Mouse (Mus musculus) liver, embryonic 14.5 days (tissue): ENCODE results near the gene A630001G21Rik. TPM values are rescaled to one million over a fixed set of nuclear protein-coding genes. Genes with fewer than 3 reads are reported as not detected.

Experiments
- ATAC-seq: fragments of 200-750 bp; cut with Nextera tagmentation; 2 replicates; pipeline ENCODE4 v1.8.0; 2017; ENCODE audit warnings: moderate number of reproducible peaks, mild to moderate bottlenecking, moderate library complexity; ENCODE audit not compliant: insufficient read depth
- DNase-seq, 3 experiments: peaks; one replicate each; pipeline ENCODE4 v3.0.0-alpha.2; 2012 to 2013; ENCODE audit warnings: low read depth in 3 of 3, low spot score in 3 of 3
- H3K27ac ChIP-seq: fragments of 300-500 bp; sonication (generic); 2 replicates; pipeline ENCODE4 v1.5.1; 2014; ENCODE audit warnings: moderate library complexity, mild to moderate bottlenecking, control low read depth, inconsistent platforms
- H3K27me3 ChIP-seq: fragments of 300-500 bp; sonication (generic); 2 replicates; pipeline ENCODE4 v1.6.1; 2014; ENCODE audit warnings: mild to moderate bottlenecking, low read length, moderate library complexity; ENCODE audit not compliant: control insufficient read depth, insufficient read depth
- H3K36me3 ChIP-seq: fragments of 300-500 bp; sonication (generic); replicated peaks from 2 replicates; pipeline ENCODE4 v1.6.1; 2014; ENCODE audit warnings: low read depth; ENCODE audit not compliant: control insufficient read depth, insufficient read depth
- H3K4me1 ChIP-seq, 2 experiments: fragments of 200-500 bp in 1 of 2; fragments of 300-500 bp in 1 of 2; sonication (generic) in 1 of 2; replicated peaks; 2 replicates each; pipeline ENCODE4 v1.6.1; 2012 to 2014; ENCODE audit warnings: antibody characterized with exemption in 1 of 2, inconsistent platforms in 1 of 2, low read length in 1 of 2; ENCODE audit not compliant: control insufficient read depth in 2 of 2, insufficient read depth in 2 of 2
- H3K4me2 ChIP-seq: fragments of 300-500 bp; sonication (generic); 2 replicates; pipeline ENCODE4 v1.6.1; 2014; ENCODE audit warnings: low read depth, mild to moderate bottlenecking, control low read depth, moderate library complexity
- H3K4me3 ChIP-seq, 2 experiments: fragments of 200-500 bp in 1 of 2; fragments of 300-500 bp in 1 of 2; sonication (generic) in 1 of 2; 2 replicates each; pipeline ENCODE4 v1.5.1; 2012 to 2014; ENCODE audit warnings: low read depth in 2 of 2, low read length in 2 of 2, mild to moderate bottlenecking in 2 of 2, control low read depth in 1 of 2, inconsistent platforms in 1 of 2, moderate library complexity in 1 of 2; ENCODE audit not compliant: insufficient read depth in 1 of 2
- H3K9ac ChIP-seq: fragments of 300-500 bp; sonication (generic); replicated peaks from 2 replicates; pipeline ENCODE4 v1.6.1; 2014; ENCODE audit warnings: mild to moderate bottlenecking, control low read depth, moderate library complexity
- H3K9me3 ChIP-seq: fragments of 300-500 bp; sonication (generic); 2 replicates; pipeline ENCODE4 v1.6.1; 2016; ENCODE audit warnings: low read length, mixed read lengths; ENCODE audit not compliant: control insufficient read depth
- CTCF ChIP-seq: IDR thresholded peaks from 2 replicates; pipeline ENCODE4 v1.5.1; 2016; ENCODE audit warnings: antibody characterized with exemption, low read depth, control low read depth
- EP300 ChIP-seq: IDR thresholded peaks from 2 replicates; pipeline ENCODE4 v1.6.1; 2016; ENCODE audit warnings: antibody characterized with exemption, low read depth
- WGBS: fragments of 180-500 bp; shearing (Covaris S2); extraction: QIAGEN DNeasy Blood & Tissue Kit; methylation state at CpG from one replicate; pipeline ENCODE4 v1.1.7; 2014; ENCODE audit not compliant: insufficient replicate concordance; 5-methylcytosine and 5-hydroxymethylcytosine counted together
- polyA plus RNA-seq, 2 experiments: library from polyadenylated mRNA; depleted of rRNA in 1 of 2; stranded (reverse) in 1 of 2; unstranded in 1 of 2; fragments of >200 nt; fragmentation: Nextera tagmentation in 1 of 2; extraction: Ambion mirVana in 1 of 2; gene quantifications; 2 replicates each; pipeline versions ENCODE4 v1.2.1 to v1.2.3; 2012 to 2014

Gene A630001G21Rik
- polyA plus RNA-seq, 2 experiments: 2.6 to 2.9 TPM

- Histone ChIP-seq H3K27ac (no peak overlapping the region), H3K4me2 (no peak overlapping the region), H3K4me3 (no peak overlapping the region), H3K4me1 (no peaks in the 10 kb centered on the region), H3K36me3 (no peaks in the 10 kb centered on the region), H3K9me3 (no peaks in the 10 kb centered on the region), H3K9ac (no peak overlapping the region), H3K27me3 (no peaks in the 10 kb centered on the region)
- TF ChIP-seq CTCF (no peak), EP300 (no peak)
- ATAC-seq: no peak
- DNase-seq: no peak
These were observed 63.9 kb downstream of the A630001G21Rik start for GRCm38 (mm10) chr1:85714501-85714900.

- ATAC-seq: no peak
- Histone ChIP-seq H3K9ac (no peak overlapping the region), H3K9me3 (no peaks in the 10 kb centered on the region), H3K27me3 (no peaks in the 10 kb centered on the region), H3K4me2 (no peak overlapping the region), H3K4me1 (peaks cover 0 to 8% of the 10 kb centered on the region in 2 experiments; a peak in 3 of 4 replicates), H3K36me3 (no peaks in the 10 kb centered on the region), H3K27ac (no peak overlapping the region), H3K4me3 (no peak overlapping the region)
- DNase-seq: no peak
- 70% methylated on average over 2 of the region's 2 CpGs for WGBS
- TF ChIP-seq EP300 (no peak), CTCF (no peak)
These were observed 71.7 kb downstream of the A630001G21Rik start for GRCm38 (mm10) chr1:85706754-85707153.

DNA sequence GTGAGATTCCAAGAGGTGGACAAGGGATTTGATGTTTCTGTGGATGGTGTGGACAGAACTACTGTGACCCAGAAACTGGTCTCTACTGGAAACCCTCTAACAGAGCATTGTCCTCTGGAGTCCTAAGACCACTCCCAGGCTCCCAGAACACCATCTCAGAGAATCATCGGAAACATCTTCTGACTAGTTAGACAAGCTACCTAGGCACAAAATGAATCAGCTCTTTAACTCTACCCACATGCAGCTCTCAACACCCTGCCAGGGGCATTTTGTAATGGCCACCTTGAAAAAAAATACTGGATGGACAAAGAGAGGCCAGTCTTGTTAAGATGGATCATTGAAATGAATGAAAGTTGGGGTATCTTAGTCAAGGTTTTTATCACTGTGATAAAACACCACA lies 72.9 kb downstream of the A630001G21Rik start:
- H3K4me2 ChIP-seq: no peak overlapping the region
- 88% methylated on average over 1 of the region's 1 CpGs for WGBS
- DNase-seq (no peak), ATAC-seq (no peak)
- H3K9ac ChIP-seq: no peak overlapping the region
- H3K36me3 ChIP-seq: no peaks in the 10 kb centered on the region
- H3K9me3 ChIP-seq: no peaks in the 10 kb centered on the region
- TF ChIP-seq EP300: no peak
- no peak overlapping the region for H3K4me3 ChIP-seq
- H3K27me3 ChIP-seq: no peaks in the 10 kb centered on the region
- no peak overlapping the region for H3K27ac ChIP-seq
- peaks cover 0 to 8% of the 10 kb centered on the region in 2 experiments; a peak in 3 of 4 replicates for H3K4me1 ChIP-seq

DNA sequence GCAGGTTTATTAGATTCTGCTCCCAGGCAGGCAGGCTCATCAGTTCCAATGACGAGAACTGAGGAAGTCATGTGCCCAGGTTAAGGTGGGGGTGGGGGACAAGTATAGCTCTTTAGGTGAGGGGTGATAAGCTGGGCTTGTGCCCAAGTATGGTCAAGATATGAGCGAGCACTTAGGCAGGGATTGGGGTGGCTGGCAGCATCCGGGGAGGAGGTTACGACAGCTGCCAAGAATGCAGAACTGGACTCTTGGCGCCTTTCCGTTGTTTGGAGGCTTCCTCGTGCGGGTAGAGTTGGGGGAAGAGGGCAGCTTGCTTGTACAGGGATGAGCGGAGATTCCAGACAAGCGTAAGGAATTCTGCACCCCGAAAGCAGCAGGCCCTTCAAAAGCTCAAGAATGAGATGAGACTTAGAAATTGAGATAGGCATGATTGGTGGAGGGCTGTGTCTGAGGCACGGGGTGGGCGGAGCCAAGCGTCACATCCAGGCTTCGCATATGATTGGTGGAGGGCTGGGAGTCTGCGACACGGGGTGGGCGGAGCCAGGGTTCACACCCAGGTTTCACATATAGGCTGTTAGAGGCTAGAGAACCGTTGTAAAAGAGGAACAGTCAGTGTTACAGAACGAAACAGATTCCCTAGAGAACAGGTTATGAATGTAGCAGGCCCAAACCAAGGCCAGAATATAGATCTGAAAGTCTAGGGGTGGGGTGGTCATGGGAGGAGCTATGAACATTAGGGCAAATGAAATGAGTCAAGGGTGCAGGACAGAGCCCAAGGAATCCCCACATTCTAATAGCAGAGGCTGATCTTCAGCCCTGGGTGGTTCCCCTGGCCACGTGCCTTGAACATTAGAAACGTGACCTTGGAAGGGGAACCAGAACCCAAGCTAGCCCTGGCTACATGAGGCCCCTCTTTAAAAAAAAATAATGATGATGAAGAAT lies 74.9 kb downstream of the A630001G21Rik start:
- Histone ChIP-seq H3K9ac (no peak overlapping the region), H3K4me2 (peak overlapping the region; percentile 48), H3K27me3 (no peaks in the 10 kb centered on the region), H3K27ac (peak overlapping the region; percentile 24), H3K36me3 (no peaks in the 10 kb centered on the region), H3K4me3 (peak overlapping the region; percentile 0 to 48; a peak in 3 of 4 replicates), H3K9me3 (no peaks in the 10 kb centered on the region), H3K4me1 (peaks cover 0 to 8% of the 10 kb centered on the region in 2 experiments; a peak in 3 of 4 replicates)
- 9% methylated on average over 22 of the region's 22 CpGs for WGBS
- DNase-seq (peak; percentile 81 to 83 (median 81)), ATAC-seq (peak; percentile 98)
- TF ChIP-seq CTCF: no peak
- no peak for TF ChIP-seq EP300

DNA sequence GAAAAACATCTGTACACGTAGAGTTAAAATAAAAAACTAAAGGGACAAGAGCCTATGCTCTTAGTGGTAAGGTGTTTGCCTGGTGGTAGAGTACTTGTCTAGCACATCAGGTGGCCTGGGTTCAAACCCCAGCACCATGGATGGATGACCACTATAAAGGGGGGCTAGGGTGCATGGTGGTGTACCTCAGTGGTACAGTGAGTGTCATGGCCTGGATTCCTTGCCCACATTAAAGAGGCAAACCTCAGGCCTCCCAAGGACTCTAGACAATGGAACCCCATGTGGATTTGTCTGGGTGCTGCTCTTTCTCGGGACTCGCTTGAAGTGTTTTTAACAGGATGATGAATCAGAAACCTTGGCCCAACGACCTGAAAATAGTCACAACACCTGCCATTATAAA lies 75.9 kb downstream of the A630001G21Rik start:
- no peak overlapping the region for H3K4me3 ChIP-seq
- DNase-seq: no peak
- no peak for ATAC-seq
- H3K4me2 ChIP-seq: no peak overlapping the region
- H3K27me3 ChIP-seq: no peaks in the 10 kb centered on the region
- TF ChIP-seq CTCF (no peak), EP300 (no peak)
- H3K27ac ChIP-seq: no peak overlapping the region
- no peaks in the 10 kb centered on the region for H3K36me3 ChIP-seq
- no peak overlapping the region for H3K9ac ChIP-seq
- H3K9me3 ChIP-seq: no peaks in the 10 kb centered on the region
- 66% methylated on average over 4 of the region's 4 CpGs for WGBS
- peaks cover 0 to 8% of the 10 kb centered on the region in 2 experiments; a peak in 3 of 4 replicates for H3K4me1 ChIP-seq
